Mouse (Mus musculus): ENCODE measurements at regions not wholly inside any gene's neighbourhood (a gene's known extent, or its start where the extent isn't known, plus 50 kb on each side); places are given as distances from the start of the nearest gene placed in this dataset.

- Histone ChIP-seq H3K36me3 (ENCODE audit: control insufficient read depth, insufficient read depth, low read length, poor library complexity, severe bottlenecking) (no peaks in the 10 kb centered on the region), H3K27ac (ENCODE audit: insufficient read depth, low read length) (no peak overlapping the region), H3K4me3 (ENCODE audit: low read depth, low read length) (no peak overlapping the region), H3K4me1 (ENCODE audit: control insufficient read depth, insufficient read depth, low read length) (no peaks in the 10 kb centered on the region), H3K9ac (ENCODE audit: low read depth, poor library complexity, severe bottlenecking) (no peak overlapping the region), H3K27me3 (ENCODE audit: control insufficient read depth, insufficient read depth, low read length, poor library complexity, severe bottlenecking) (no peaks in the 10 kb centered on the region), H3K9me3 (replicated peaks; ENCODE audit: control insufficient read depth, insufficient read depth, low read length, poor library complexity, severe bottlenecking) (no peaks in the 10 kb centered on the region)
- TF ChIP-seq CTCF (IDR thresholded peaks at IDR 0.05; ENCODE audit: low read depth, low read length) (no peak), EP300 (IDR thresholded peaks at IDR 0.05; ENCODE audit: insufficient read depth, low read depth, low read length) (no peak), POLR2A (IDR thresholded peaks at IDR 0.05; ENCODE audit: insufficient read depth, low read length) (no peak)
These were observed 97.8 kb downstream of the Trim29 start for GRCm38 (mm10) chr9:43408493-43408892.

GRCm38 (mm10) chr9:43412473-43412872 is 101.8 kb downstream of the Trim29 start:
- TF ChIP-seq EP300 (IDR thresholded peaks at IDR 0.05; ENCODE audit: insufficient read depth, low read depth, low read length) (no peak), CTCF (IDR thresholded peaks at IDR 0.05; ENCODE audit: low read depth, low read length) (no peak), POLR2A (IDR thresholded peaks at IDR 0.05; ENCODE audit: insufficient read depth, low read length) (no peak)
- no peaks in the 10 kb centered on the region for H3K4me1 ChIP-seq (ENCODE audit: control insufficient read depth, insufficient read depth, low read length)
- no peak overlapping the region for H3K27ac ChIP-seq (ENCODE audit: insufficient read depth, low read length)
- no peaks in the 10 kb centered on the region for H3K27me3 ChIP-seq (ENCODE audit: control insufficient read depth, insufficient read depth, low read length, poor library complexity, severe bottlenecking)
- H3K4me3 ChIP-seq (ENCODE audit: low read depth, low read length) = no peak overlapping the region
- H3K36me3 ChIP-seq (ENCODE audit: control insufficient read depth, insufficient read depth, low read length, poor library complexity, severe bottlenecking) = no peaks in the 10 kb centered on the region
- H3K9ac ChIP-seq (ENCODE audit: low read depth, poor library complexity, severe bottlenecking) = no peak overlapping the region
- no peaks in the 10 kb centered on the region for H3K9me3 ChIP-seq (replicated peaks; ENCODE audit: control insufficient read depth, insufficient read depth, low read length, poor library complexity, severe bottlenecking)

GRCm38 (mm10) chr9:43419993-43420715 is 109.5 kb downstream of the Trim29 start:
- H3K4me1 ChIP-seq (ENCODE audit: control insufficient read depth, insufficient read depth, low read length) = no peaks in the 10 kb centered on the region
- no peak overlapping the region for H3K9ac ChIP-seq (ENCODE audit: low read depth, poor library complexity, severe bottlenecking)
- H3K27ac ChIP-seq (ENCODE audit: insufficient read depth, low read length) = no peak overlapping the region
- H3K27me3 ChIP-seq (ENCODE audit: control insufficient read depth, insufficient read depth, low read length, poor library complexity, severe bottlenecking) = no peaks in the 10 kb centered on the region
- H3K9me3 ChIP-seq (replicated peaks; ENCODE audit: control insufficient read depth, insufficient read depth, low read length, poor library complexity, severe bottlenecking) = no peaks in the 10 kb centered on the region
- no peak for TF ChIP-seq CTCF (IDR thresholded peaks at IDR 0.05; ENCODE audit: low read depth, low read length)
- no peak for TF ChIP-seq EP300 (IDR thresholded peaks at IDR 0.05; ENCODE audit: insufficient read depth, low read depth, low read length)
- no peak for TF ChIP-seq POLR2A (IDR thresholded peaks at IDR 0.05; ENCODE audit: insufficient read depth, low read length)
- H3K36me3 ChIP-seq (ENCODE audit: control insufficient read depth, insufficient read depth, low read length, poor library complexity, severe bottlenecking) = no peaks in the 10 kb centered on the region
- no peak overlapping the region for H3K4me3 ChIP-seq (ENCODE audit: low read depth, low read length)

GRCm38 (mm10) chr9:43427007-43427406 is 116.4 kb downstream of the Trim29 start:
- Histone ChIP-seq H3K4me1 (ENCODE audit: control insufficient read depth, insufficient read depth, low read length) (no peaks in the 10 kb centered on the region), H3K9me3 (replicated peaks; ENCODE audit: control insufficient read depth, insufficient read depth, low read length, poor library complexity, severe bottlenecking) (no peaks in the 10 kb centered on the region), H3K36me3 (ENCODE audit: control insufficient read depth, insufficient read depth, low read length, poor library complexity, severe bottlenecking) (no peaks in the 10 kb centered on the region), H3K27me3 (ENCODE audit: control insufficient read depth, insufficient read depth, low read length, poor library complexity, severe bottlenecking) (no peaks in the 10 kb centered on the region), H3K27ac (ENCODE audit: insufficient read depth, low read length) (no peak overlapping the region), H3K9ac (ENCODE audit: low read depth, poor library complexity, severe bottlenecking) (no peak overlapping the region), H3K4me3 (ENCODE audit: low read depth, low read length) (no peak overlapping the region)
- no peak for TF ChIP-seq CTCF (IDR thresholded peaks at IDR 0.05; ENCODE audit: low read depth, low read length)
- TF ChIP-seq EP300 (IDR thresholded peaks at IDR 0.05; ENCODE audit: insufficient read depth, low read depth, low read length) = no peak
- no peak for TF ChIP-seq POLR2A (IDR thresholded peaks at IDR 0.05; ENCODE audit: insufficient read depth, low read length)

GRCm38 (mm10) chr9:43433953-43434352 is 123.3 kb downstream of the Trim29 start:
- Histone ChIP-seq H3K27me3 (ENCODE audit: control insufficient read depth, insufficient read depth, low read length, poor library complexity, severe bottlenecking) (no peaks in the 10 kb centered on the region), H3K9ac (ENCODE audit: low read depth, poor library complexity, severe bottlenecking) (no peak overlapping the region), H3K4me1 (ENCODE audit: control insufficient read depth, insufficient read depth, low read length) (no peaks in the 10 kb centered on the region), H3K4me3 (ENCODE audit: low read depth, low read length) (no peak overlapping the region), H3K9me3 (replicated peaks; ENCODE audit: control insufficient read depth, insufficient read depth, low read length, poor library complexity, severe bottlenecking) (no peaks in the 10 kb centered on the region), H3K27ac (ENCODE audit: insufficient read depth, low read length) (no peak overlapping the region), H3K36me3 (ENCODE audit: control insufficient read depth, insufficient read depth, low read length, poor library complexity, severe bottlenecking) (no peaks in the 10 kb centered on the region)
- TF ChIP-seq CTCF (IDR thresholded peaks at IDR 0.05; ENCODE audit: low read depth, low read length) (no peak), EP300 (IDR thresholded peaks at IDR 0.05; ENCODE audit: insufficient read depth, low read depth, low read length) (no peak)

- Histone ChIP-seq H3K9ac (ENCODE audit: low read depth, poor library complexity, severe bottlenecking) (no peak overlapping the region), H3K27me3 (ENCODE audit: control insufficient read depth, insufficient read depth, low read length, poor library complexity, severe bottlenecking) (no peaks in the 10 kb centered on the region), H3K4me1 (ENCODE audit: control insufficient read depth, insufficient read depth, low read length) (no peaks in the 10 kb centered on the region), H3K36me3 (ENCODE audit: control insufficient read depth, insufficient read depth, low read length, poor library complexity, severe bottlenecking) (no peaks in the 10 kb centered on the region), H3K4me3 (ENCODE audit: low read depth, low read length) (no peak overlapping the region), H3K27ac (ENCODE audit: insufficient read depth, low read length) (no peak overlapping the region), H3K9me3 (replicated peaks; ENCODE audit: control insufficient read depth, insufficient read depth, low read length, poor library complexity, severe bottlenecking) (no peaks in the 10 kb centered on the region)
- TF ChIP-seq CTCF (IDR thresholded peaks at IDR 0.05; ENCODE audit: low read depth, low read length) (no peak), EP300 (IDR thresholded peaks at IDR 0.05; ENCODE audit: insufficient read depth, low read depth, low read length) (no peak), POLR2A (IDR thresholded peaks at IDR 0.05; ENCODE audit: insufficient read depth, low read length) (no peak)
These were observed 127.8 kb downstream of the Trim29 start for GRCm38 (mm10) chr9:43438476-43438875.
